Mouse (Mus musculus) Muller cell, postnatal 12 days (primary cell): ENCODE measurements at regions not wholly inside any gene's neighbourhood (a gene's known extent, or its start where the extent isn't known, plus 50 kb on each side); places are given as distances from the start of the nearest gene placed in this dataset.

ENCODE experiments used
- DNase-seq: peaks from one replicate; pipeline ENCODE4 v3.0.0-alpha.2; 2015; ENCODE audit errors: inconsistent ontology term

DNA sequence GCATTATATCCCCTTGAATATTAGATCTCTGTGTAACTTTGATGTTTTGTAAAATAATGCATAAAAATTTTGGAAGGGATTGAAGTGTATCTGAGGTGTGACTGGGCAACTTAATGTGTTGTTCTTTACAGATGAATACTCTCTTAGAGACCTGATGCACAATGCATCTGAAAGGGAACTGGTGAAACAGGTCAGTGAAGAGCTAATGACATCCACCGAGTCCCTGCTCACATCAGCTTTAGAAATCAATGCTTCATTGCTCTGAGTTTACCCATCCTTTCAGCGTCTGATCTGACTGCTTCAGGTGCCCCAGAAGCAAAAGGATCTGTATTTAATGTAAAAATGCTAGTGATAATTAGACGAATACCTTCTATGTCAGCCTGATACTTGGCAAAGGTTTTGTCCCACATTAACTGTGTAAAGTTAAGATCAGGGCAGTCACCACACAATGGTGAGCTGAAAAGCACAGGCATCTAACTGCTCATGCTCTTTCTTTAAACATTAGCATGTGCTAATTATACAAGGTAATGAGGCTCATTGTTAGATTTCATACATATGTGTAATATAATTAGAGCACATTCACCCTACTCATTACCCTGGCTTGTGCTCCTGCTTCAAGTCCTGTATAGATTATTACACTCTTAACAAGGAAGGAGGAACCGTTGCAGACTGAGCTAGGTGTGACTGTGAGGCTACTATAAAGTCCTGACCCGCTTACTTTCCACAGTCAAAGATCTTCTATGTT lies 204.6 kb upstream of the Tlr4 start:
- DNase-seq = no peak

DNA sequence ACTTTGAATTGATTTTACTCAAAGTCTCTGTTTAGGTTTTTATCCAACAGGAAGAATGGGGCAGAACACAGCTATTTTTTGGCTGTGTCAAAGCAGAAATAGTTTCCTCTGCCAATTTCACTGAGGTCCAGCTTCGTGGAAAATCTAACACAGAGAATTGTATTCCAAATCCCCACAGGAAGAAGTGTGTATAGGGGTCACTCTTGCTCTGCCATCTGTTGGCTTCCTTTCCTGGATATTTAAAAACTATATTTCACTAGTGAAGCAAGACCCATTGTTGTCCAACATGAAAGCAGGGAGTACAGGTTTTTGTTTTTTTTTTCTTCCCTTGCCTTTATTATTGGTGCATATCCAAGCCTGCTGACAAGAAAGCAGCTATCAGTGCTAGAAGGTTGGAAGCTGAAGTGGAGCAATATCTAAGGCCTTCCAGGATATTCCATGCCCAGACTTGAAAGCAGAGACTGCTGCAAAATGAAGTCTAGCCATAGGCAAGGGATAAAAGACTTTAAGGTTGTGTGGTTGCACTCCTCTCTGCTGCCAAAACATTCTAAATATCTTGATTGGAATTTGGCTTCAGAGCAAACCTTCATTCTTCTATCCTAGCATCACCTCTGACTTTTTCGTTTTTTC lies 208.5 kb upstream of the Tlr4 start:
- peak; percentile 59 for DNase-seq

DNA sequence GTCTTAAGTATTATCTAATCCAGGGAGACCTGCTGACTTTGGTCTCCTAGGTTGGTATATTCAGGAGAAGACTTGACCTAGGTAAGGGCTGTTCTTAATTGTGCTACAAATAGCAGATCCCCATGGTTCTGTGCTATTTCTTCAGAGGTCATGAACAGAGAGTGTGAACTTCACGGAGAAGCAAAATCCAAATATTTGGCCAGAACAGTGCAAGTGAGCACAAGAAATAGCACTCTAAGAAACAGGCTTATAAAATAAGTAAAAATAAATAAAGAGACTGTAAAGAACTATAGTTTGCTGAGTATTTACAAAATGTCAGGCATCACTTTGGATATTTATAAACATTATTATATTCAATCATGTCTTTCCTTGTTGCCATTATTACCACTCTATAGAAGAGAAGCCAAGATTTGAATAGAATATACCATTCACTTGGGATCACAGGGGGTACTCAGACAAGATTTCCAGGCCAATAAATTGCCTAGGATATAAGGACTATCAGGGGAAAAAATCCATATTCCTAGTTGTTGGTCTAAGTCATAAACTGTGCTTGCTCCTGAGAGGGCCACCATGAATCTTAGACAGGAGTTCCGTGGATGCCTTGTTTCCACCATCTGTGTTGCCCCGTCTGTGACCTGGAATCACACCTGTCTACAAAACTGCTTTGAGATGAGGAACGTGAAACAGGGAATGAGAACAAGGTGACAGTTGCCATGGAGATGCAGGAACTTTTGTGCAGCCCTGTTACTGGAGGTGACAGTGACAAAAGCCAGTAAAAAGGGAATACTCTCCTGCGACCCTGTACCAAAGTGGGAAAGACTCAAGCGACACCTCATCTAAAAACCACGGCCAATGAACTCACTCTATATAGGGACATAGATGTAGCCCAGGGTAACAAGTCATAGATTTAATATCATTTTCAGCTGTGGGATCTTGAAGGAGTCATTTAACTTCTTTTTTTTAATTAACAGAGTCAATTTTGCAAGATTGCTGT lies 209.3 kb upstream of the Tlr4 start:
- no peak for DNase-seq

DNA sequence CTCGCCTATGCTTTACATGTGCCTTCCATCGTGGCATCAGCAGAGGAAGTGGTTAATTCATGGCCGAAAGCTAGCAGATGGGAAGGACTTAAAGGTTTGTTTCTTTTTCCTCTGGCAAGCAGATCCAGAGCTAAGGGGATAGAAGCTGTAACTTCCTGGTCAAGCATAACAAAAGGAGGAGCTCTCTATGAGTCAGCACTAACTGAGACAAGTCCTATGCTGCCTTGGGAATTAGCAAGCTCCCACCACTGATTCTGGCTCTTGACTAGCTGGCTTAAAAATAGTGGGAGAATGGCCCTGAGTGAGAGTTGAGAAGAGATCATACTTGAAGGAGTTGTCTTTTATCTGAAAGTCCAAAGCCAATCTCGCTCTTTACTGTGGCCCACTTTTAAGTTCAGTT lies 210.3 kb upstream of the Tlr4 start:
- peak; percentile 19 for DNase-seq

DNA sequence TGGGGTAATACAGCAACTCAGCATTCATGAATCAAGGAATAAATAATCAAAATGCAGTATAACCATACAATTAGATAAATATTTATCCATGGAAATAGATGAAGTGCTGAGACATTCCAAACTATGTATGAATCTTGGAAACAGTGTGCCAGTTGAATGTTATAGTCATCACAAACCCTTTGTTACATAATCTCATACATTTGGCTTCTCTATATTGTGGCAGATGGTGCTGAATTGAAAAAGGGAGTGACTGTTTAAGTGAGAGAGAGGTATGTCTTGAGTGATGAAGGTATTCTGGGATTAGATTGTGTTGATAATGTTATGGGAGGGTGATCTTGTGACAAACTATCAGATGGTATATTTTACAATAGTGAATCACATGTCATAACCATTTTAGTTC lies 200.4 kb upstream of the Astn2 start:
- no peak for DNase-seq

DNA sequence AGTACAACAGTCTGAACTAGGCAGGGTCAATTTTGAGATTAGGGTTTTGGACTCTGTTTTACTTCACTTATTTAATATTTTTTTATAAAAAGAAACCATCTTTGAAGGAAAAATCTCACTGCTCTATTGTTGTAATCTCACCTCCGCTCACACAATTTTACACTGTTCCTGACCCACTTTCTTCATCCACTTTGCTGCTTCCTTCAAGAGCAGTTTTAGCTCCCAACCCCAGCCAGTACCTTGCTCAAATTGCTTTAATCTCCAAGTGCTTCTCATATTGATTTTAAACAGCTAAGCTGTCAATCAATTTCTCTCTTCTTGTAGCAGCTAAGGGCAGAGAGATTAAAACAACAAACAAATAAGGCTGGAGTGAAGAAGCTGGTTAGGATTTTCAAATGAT lies 194.3 kb upstream of the Astn2 start:
- no peak for DNase-seq

DNA sequence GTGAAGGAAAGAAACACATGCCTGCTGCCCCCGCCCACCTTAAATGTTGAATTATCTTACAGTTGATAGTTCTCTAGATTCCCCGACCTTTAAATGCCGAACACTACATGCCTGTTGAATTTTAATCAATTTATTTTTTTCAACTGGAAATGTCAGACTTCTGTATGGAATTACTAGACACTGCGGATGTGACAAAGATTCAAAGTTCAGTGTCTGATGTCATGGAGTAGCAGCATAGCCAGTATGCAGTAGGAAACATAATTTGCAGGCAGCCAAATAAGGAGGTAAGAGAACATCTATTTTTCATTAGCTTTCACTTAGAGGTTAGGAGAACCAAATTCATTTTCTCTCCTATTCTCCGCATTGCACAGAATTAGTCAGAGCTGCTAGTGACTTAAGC lies 182.2 kb upstream of the Astn2 start:
- no peak for DNase-seq

DNA sequence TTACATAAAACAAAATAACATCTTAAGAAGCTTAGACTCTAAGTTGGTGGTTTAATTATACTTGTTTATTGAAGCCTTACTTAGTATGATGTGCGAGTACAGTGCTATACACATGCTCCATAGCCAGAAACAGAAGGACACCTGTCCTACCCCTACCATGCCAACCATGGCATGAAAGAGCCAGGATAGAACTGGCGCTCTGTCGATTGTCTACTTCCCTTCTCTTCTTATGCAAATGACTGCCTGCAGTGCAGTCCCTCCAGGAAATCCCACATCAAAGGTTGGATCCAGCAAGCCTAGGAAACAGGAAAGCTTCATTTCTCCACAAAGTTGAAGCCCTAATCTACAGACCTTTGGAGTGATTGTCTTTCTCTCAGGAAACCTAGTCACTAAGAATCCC lies 181.8 kb upstream of the Astn2 start:
- DNase-seq = no peak

DNA sequence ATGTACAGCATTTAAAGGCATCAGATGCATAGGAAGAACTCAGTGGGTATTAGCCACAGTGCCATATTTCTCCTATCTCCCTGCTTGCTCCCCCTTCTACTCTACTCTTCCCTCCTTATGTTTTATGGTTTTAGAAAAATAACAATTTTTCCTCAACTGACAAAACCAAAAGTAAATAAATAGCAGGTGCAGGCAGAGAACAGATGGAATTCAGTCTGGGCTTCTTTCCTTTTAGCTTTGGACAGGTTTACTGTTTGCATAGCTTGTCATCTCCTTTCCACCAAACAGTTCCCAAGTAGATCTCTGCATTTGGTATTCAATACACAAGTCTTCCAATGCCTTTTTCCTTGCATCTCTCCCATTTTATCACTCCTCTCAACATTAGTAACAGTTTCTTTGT lies 152.5 kb upstream of the Astn2 start:
- no peak for DNase-seq

DNA sequence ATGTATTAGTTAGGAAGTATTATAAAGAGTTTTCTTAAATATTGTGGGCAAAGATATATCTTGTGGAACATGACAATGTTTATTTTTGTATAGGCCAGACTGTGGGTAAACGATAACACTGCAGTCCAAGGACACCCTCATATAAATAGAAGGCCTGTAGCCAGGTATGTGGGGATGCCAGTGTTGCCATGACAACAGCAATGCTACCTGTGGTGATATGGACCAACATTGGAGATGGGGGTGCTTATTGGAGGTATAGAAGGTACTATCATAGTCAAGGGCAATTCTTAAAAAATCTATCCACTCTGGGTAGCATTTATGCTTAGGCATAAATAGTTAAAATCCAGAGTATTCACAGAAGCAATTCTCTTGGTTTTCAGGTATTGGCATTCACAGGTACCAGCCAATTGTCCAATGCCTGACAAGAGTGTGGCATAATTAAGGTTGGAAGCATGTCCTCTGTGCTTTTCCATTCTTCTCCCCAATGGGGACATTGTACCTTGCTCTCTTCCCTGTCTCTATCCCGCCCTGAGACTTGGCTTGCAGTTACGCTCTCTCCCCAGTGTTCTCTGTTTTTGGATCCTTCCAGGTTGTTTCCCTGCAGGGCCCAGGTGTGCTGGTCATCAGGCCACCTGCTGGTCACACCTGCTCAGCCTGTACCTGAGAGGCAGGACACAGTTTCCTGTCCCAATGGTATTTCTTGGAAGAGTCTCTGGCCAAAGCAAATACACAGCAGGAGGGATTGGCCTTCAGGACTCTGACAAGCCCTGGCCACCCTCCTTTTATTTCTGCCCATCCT lies 146.1 kb upstream of the Astn2 start:
- DNase-seq = no peak

DNA sequence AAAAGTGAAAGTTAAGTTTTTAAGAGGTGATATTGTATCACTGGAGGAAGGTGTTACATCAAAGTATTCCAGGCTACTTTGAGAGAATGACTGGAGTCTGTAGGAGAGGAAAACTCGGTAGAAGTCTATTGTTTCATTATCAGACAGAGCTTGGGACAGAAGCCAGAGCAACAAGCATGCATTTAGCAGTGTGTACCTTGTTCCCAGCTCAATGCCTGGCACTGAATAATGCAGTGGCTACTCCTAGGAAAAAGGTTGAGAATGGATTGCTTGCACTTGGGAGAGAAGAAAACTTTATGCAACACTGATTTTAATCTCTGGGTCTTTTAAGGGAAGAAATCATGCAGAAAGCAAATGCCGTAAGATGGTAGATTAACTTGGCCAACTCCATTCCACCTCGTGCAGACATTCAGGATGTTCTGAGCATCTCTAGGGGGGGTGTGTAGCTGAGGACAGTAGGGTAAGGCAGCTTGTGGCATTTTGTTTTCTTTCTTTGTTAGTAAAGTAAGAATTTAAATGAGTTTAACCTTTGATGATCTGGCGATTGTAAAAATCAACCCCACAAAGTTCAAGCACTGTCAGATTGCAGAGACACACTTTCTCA lies 138.5 kb upstream of the Astn2 start:
- no peak for DNase-seq

DNA sequence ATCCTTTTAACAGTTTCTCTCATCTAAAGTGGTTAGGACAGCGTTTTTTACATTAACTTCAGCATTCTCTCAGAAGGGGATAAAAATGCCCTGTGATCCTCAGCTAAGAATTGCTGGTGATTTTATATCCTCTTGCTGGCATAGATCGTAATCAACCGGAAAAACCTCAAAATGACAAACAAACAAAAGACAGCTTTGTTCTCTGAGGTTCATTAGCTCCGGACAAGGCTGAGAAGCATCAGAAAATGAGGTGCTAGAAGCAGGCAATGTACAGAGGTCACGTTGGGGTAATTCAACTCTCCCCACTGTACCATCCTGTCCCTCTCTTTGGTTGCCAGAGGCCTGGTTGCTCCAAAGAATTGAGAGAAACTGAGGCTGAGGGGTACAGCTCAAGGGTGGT lies 120.0 kb upstream of the Astn2 start:
- DNase-seq = peak; percentile 64

DNA sequence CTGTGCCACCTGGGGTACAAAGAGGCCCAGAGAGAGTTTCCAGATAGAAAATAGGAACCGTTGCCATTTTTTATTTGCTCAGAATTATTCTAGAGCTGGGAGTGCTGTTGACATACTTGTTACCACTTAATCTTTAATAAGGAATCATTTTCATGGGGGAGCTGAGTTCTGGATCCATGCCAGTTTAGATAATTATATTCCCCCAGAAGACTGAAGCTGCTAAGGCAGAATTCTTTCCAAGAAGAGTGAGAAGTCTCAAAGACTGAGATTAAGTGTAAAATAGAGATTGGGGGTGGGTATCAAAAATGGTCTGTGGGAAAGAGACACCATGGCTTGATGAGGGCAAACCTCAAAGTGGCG lies 119.5 kb upstream of the Astn2 start:
- peak; percentile 18 for DNase-seq

DNA sequence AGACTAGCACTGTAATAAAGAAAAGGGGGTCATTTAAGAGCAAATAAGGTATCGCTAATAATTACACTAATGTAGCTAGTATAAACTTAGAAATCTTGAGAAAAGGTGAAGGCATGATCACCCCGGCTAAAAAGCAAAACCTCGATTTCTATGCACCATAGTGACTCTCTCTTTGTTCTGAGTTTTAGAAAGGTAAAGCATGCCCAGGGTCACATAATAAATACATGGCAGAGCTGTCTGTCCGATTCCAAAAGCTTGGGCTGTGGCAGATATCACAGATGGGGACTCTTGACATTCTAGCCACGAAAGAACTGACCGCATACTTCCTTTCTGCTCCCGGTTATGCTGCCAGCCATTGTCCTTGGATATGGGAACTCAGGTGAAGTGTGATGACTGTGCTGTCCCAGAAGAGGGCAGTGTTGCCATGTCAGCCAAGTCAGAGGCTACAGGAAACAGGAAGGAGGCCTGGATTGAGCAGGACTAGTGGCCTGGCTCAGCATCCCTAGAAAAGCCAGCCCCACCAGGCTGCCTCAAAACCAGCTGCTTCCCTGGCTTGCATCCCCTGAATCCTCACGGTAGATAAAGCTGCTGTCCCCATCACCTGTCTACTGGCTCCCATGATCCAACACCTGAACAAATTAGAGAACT lies 119.0 kb upstream of the Astn2 start:
- DNase-seq = peak; percentile 47

DNA sequence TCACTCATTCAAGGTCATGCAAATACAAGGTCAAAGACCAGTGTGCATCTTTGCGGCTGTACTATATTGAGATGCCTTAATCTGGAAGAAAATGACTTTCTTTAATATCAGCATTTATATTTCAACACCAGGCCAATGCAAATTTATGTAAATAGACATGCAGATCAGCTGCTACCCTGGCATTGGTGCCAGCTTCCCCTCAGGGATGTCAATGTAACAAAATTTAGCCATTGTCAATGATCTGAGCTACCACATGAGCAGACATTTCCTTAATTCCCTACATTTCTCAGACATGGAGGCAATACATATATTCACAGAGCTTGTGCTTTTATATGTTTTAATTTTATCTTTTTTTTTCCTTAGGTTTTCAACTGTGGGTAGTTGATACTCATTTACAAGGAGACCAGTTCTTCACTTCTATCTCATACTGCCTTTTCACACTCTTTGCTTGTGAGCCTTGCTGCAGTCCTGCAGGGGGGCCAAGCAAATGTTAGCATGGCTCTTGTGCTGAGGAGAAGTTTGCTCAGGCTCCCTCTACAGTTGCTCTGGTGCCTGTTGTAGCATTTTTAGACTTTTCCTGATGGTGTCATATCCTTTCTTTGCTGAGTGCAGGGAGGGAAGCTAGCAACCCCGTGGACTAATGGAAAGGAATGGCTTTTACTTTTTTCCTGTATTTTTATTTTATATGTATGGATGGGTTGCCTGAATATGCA lies 117.8 kb upstream of the Astn2 start:
- no peak for DNase-seq

DNA sequence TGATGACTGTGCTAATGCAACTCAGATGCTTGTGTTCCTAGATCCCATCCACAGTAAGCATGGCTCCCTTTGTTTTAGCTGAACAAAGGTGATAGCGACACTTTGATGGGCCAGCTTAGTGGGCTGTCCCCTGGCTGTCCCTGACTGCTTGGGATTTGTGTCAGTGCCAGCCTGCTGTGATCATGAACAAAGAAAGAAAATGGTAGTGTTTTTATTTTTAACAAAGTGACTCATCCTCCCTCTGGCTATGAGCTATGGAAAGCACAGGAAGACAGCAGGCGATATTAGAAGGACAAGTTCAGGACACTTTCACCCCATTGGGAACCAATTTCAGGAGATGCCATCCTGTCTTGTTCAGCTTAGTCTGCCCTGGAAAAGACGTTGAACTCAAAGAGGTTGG lies 116.4 kb upstream of the Astn2 start:
- DNase-seq = peak; percentile 48

DNA sequence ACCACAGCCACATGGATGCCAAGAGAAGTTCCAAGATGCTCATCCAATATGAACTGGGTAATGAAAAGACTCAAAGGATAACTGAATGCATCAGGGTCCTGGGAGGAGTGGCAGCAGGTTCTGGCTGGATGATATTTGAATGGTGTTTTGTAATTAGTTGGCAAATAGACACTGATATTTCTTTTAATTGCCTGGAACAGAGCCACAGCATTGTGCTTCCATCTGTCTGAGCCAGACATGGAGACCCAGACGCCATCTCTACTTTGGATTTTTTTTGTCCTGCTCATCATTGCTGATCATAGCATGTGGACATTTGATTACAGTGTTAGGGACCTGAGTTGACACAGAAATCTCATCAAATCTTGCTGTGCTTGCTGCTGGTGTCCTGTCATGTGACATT lies 111.4 kb upstream of the Astn2 start:
- no peak for DNase-seq

DNA sequence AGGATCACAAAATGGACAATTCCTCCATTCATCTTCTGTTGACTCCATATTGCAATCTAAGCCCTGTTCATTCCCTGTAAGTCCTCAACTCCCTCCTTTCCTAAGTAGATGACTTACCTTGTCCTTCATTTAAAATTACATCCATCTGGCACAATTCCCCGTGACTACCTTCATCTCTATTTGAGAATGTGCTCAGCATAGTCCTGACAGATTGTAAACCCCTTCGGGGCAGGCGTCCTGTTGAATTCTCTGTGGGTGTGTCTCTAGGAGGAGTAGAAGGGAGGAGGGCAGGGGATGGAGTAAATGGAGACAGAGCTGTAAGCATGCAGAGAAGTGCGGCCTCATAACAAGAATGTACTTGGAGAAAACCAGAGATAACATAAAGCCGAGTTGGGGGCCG lies 79.1 kb upstream of the Astn2 start:
- no peak for DNase-seq

DNA sequence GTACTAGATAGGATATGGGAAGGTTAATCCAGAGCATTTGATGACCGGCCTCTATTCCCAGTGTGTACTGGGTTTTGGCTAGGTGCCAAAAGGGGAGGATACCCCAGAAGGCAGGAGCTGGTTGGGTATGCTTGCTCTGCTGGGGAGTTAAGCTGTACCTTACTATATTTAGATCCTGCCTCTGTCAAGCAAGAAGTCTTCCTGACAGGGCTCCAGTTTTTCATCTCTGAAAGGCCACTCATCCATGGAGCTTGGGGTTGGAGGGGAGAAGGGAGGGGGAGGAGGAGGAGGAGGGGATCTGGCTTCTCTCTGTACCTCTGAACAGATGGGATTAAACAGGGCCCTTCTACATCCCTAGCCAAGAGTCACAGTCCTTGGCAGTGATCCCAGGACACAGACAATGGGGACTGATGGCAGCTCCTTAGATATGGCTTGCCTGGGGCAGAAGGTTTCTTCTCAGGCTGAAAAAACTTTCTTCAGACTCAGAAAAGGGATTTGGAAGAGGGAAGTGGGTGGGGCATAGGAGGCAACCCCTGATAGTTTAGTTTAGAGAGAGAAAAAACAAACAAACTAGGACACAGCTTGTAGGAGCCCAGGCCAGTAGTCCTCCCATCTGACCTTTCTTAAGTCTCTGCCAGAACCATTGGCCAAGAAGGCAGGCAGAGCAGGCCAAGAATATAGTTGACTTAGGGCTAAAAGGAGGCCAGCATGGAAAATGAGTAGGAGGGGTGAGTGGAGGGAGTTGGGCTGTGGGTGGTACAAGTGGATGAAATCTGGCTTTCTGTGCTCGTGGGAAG lies 78.3 kb upstream of the Astn2 start:
- DNase-seq = peak; percentile 81
